8 mouse cellular contexts compared by ENCODE assay signal in the genomic region with DNA sequence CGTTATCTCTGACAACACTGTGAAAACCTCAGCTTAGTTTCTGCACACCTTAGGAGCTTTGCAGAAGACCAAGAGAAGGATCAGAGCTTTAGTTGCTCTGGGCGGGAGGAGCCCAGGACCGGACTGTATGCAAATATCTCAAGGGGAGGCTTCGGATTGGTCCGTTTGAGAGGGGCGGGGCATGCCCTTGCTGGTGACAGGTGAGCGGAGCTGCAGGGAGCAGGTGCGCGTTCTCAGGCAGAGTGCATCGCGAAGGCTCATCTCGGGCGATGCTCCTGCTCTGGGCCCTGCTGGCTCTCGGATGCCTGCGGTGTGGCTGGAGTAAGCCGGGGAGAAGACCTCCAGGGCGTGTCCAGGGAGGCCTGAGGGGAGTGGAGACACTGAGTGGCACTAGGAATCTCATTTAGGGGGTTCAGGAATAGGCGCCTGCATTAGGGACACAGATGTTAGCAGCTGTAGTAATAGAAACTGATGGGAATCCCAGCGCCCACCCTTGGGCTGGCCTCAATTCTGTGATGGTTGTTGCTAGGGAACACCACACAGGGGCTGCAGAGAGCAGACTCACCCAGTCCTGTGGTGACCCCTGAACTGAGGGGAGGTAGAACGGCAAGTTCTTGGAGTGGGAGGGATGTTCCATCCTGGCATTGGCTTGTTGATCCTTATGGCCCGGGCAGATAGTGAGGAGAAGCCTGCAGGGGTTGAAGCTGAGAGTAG. TPM values are rescaled to one million over a fixed set of nuclear protein-coding genes. Genes with fewer than 3 reads are reported as not detected.
DNase-seq lines count a peak whose midpoint lies in the region; ATAC-seq lines count a peak whose summit lies in the region.

A gene (plus strand): TSS at position 191 of the 714 bp plus-strand sequence.

- peaks cover 9% of the 10 kb centered on the region; the same call in 1 of the 2 replicates for H3K4me1 ChIP-seq in embryonic facial prominence, embryonic 14.5 days (ENCODE audit: control insufficient read depth, insufficient read depth, low read length)

- peak; percentile 39 to 47 for DNase-seq in cerebellum, adult 18-20 months
- no peak for DNase-seq in cerebellum, adult 11 months
- peak; percentile 62 for DNase-seq in embryonic facial prominence, embryonic 14.5 days (ENCODE audit: low spot score)
- DNase-seq in kidney, adult 8-10 months, result peak; percentile 51 to 52
- peak; percentile 67 for DNase-seq in lung, postnatal 4 days
- DNase-seq in thymus, postnatal 4 days, result peak; percentile 68
- no peak for DNase-seq in adrenal gland, adult (ENCODE audit: inconsistent age in 2 of 2, low spot score in 1 of 2)

- no peak within 1 kb of the TSS for H3K4me3 ChIP-seq in embryonic facial prominence, embryonic 14.5 days (ENCODE audit: low read depth, low read length)

- H3K9me3 ChIP-seq in embryonic facial prominence, embryonic 14.5 days (ENCODE audit: control insufficient read depth, low read length), result no peaks in the 10 kb centered on the region

- no peak within 1 kb of the TSS for H3K9ac ChIP-seq in embryonic facial prominence, embryonic 14.5 days (ENCODE audit: low read depth, low read length)

- 8% methylated on average over 20 of the region's 21 CpGs for WGBS in embryonic facial prominence, embryonic 14.5 days

- peak; percentile 80 for ATAC-seq in embryonic facial prominence, embryonic 14.5 days (ENCODE audit: low read depth)
- ATAC-seq in erythroblast, adult 5-6 weeks (replicated peaks; ENCODE audit: low FRiP score, poor library complexity, severe bottlenecking), result no peak

- no peak within 1 kb of the TSS for H3K27ac ChIP-seq in embryonic facial prominence, embryonic 14.5 days (replicated peaks; ENCODE audit: low read depth, low read length)

- no peaks in the 10 kb centered on the region for H3K36me3 ChIP-seq in embryonic facial prominence, embryonic 14.5 days (ENCODE audit: control insufficient read depth, insufficient read depth, low read length)

- peaks cover 13% of the 10 kb centered on the region; the same call in 1 of the 2 replicates for H3K27me3 ChIP-seq in embryonic facial prominence, embryonic 14.5 days (replicated peaks; ENCODE audit: control insufficient read depth, insufficient read depth, low read length)

- H3K4me2 ChIP-seq in embryonic facial prominence, embryonic 14.5 days (ENCODE audit: low read depth, low read length), result peak within 1 kb of the TSS; percentile 10; the same call in 1 of the 2 replicates

RNA-seq across cellular contexts. Expression of the gene that starts here (rescaled TPM):
- 8.3 and 13.0 TPM in 2 replicates for polyA plus RNA-seq in embryonic facial prominence, embryonic 14.5 days (2014; fragmentation: Nextera tagmentation; extraction: Ambion mirVana)
- not detected in 2 replicates for total RNA-seq in erythroblast, adult 5-6 weeks (2015; ENCODE audit: low replicate concordance)
- total RNA-seq in erythroblast, adult 5-6 weeks (2017; ENCODE audit: low replicate concordance), result not detected in 2 replicates

Comparison
In these comparisons a context has a peak if more than half of its experiments do, and no peak if none do; other contexts are left out.
1. DNase-seq: peak in cerebellum, adult 18-20 months (2 of 2), embryonic facial prominence, embryonic 14.5 days (single experiment), kidney, adult 8-10 months (2 of 2), lung, postnatal 4 days (2 of 2) and thymus, postnatal 4 days (single experiment); none in cerebellum, adult 11 months (single experiment) and adrenal gland, adult (0 of 2).